Mouse (Mus musculus): ENCODE results near the gene Tmem247.
A peak's percentile ranks its signal among the peaks of the same experiment; 100 is the strongest.

Gene Tmem247

GRCm38 (mm10) chr17:86917048-86917447, at the start of gene Tmem247:
Gene Tmem247, plus strand, starts transcription at chr17:86917348.
- no peak for DNase-seq (ENCODE audit: low spot score in 2 of 2)

GRCm38 (mm10) chr17:86870586-86870985, 46.6 kb upstream of the Tmem247 start:
- DNase-seq (ENCODE audit: low spot score in 2 of 2): no peak

GRCm38 (mm10) chr17:86872643-86873042, 44.5 kb upstream of the Tmem247 start:
- no peak for DNase-seq (ENCODE audit: low spot score in 2 of 2)

- DNase-seq (ENCODE audit: low spot score in 2 of 2): no peak
These were observed 40.2 kb upstream of the Tmem247 start for GRCm38 (mm10) chr17:86876940-86877339.

GRCm38 (mm10) chr17:86877747-86878146, 39.4 kb upstream of the Tmem247 start:
- DNase-seq (ENCODE audit: low spot score in 2 of 2): no peak

GRCm38 (mm10) chr17:86880056-86880455, 37.1 kb upstream of the Tmem247 start:
- DNase-seq (ENCODE audit: low spot score in 2 of 2): no peak

- DNase-seq (ENCODE audit: low spot score in 2 of 2): peak; percentile 6 to 28
These were observed 36.6 kb upstream of the Tmem247 start for GRCm38 (mm10) chr17:86880461-86881044.

- DNase-seq (ENCODE audit: low spot score in 2 of 2): no peak
These were observed 22.0 kb upstream of the Tmem247 start for GRCm38 (mm10) chr17:86895191-86895590.

GRCm38 (mm10) chr17:86897486-86898165, 19.5 kb upstream of the Tmem247 start:
- DNase-seq (ENCODE audit: low spot score in 2 of 2): no peak

- DNase-seq (ENCODE audit: low spot score in 2 of 2): no peak
These were observed 17.3 kb upstream of the Tmem247 start for GRCm38 (mm10) chr17:86899821-86900220.

- no peak for DNase-seq (ENCODE audit: low spot score in 2 of 2)
These were observed 16.6 kb upstream of the Tmem247 start for GRCm38 (mm10) chr17:86900564-86900963.

GRCm38 (mm10) chr17:86902399-86903067, 14.6 kb upstream of the Tmem247 start:
- DNase-seq (ENCODE audit: low spot score in 2 of 2): no peak

- peak; percentile 33 to 35 for DNase-seq (ENCODE audit: low spot score in 2 of 2)
These were observed 13.6 kb upstream of the Tmem247 start for GRCm38 (mm10) chr17:86903596-86903995.

GRCm38 (mm10) chr17:86904206-86904605, 12.9 kb upstream of the Tmem247 start:
- peak; percentile 21 to 54 for DNase-seq (ENCODE audit: low spot score in 2 of 2)

GRCm38 (mm10) chr17:86905297-86906135, 11.6 kb upstream of the Tmem247 start:
- no peak for DNase-seq (ENCODE audit: low spot score in 2 of 2)

- peak; percentile 62 to 70 for DNase-seq (ENCODE audit: low spot score in 2 of 2)
These were observed 11.0 kb upstream of the Tmem247 start for GRCm38 (mm10) chr17:86906136-86906461.

GRCm38 (mm10) chr17:86906601-86907000, 10.5 kb upstream of the Tmem247 start:
- no peak for DNase-seq (ENCODE audit: low spot score in 2 of 2)

- DNase-seq (ENCODE audit: low spot score in 2 of 2): no peak
These were observed 10.1 kb upstream of the Tmem247 start for GRCm38 (mm10) chr17:86907092-86907491.

GRCm38 (mm10) chr17:86908316-86908715, 8.8 kb upstream of the Tmem247 start:
- DNase-seq (ENCODE audit: low spot score in 2 of 2): no peak

- no peak for DNase-seq (ENCODE audit: low spot score in 2 of 2)
These were observed 7.2 kb upstream of the Tmem247 start for GRCm38 (mm10) chr17:86909733-86910495.

- DNase-seq (ENCODE audit: low spot score in 2 of 2): no peak
These were observed 5.9 kb upstream of the Tmem247 start for GRCm38 (mm10) chr17:86911261-86911660.

Measured in natural killer cell, adult 2 months (primary cell).